Mouse (Mus musculus) intestine, embryonic 14.5 days (tissue): Measurements from ENCODE around the gene Ift122. TPM values are rescaled to one million over a fixed set of nuclear protein-coding genes. Genes with fewer than 3 reads are reported as not detected.

ENCODE experiments used
- ATAC-seq: fragments of 200-750 bp; cut with Nextera tagmentation; replicated peaks from 2 replicates; pipeline ENCODE4 v1.8.0; 2017; ENCODE audit warnings: low read depth, moderate number of reproducible peaks, moderate TSS enrichment, moderate library complexity; ENCODE audit not compliant: low FRiP score, low TSS enrichment
- DNase-seq: peaks from one replicate; pipeline ENCODE4 v3.0.0-alpha.2; 2018; ENCODE audit warnings: low spot score
- H3K27ac ChIP-seq: fragments of 300-500 bp; sonication (generic); 2 replicates; pipeline ENCODE4 v1.5.1; 2014; ENCODE audit warnings: low read depth, mild to moderate bottlenecking, control low read depth
- H3K27me3 ChIP-seq: fragments of 300-500 bp; sonication (generic); replicated peaks from 2 replicates; pipeline ENCODE4 v1.6.1; 2014; ENCODE audit warnings: low read length, control low read depth; ENCODE audit not compliant: control insufficient read depth, insufficient read depth
- H3K36me3 ChIP-seq: fragments of 300-500 bp; sonication (generic); 2 replicates; pipeline ENCODE4 v1.6.1; 2014; ENCODE audit warnings: low read length, control low read depth; ENCODE audit not compliant: control insufficient read depth, insufficient read depth
- H3K4me1 ChIP-seq: fragments of 300-500 bp; sonication (generic); replicated peaks from 2 replicates; pipeline ENCODE4 v1.6.1; 2014; ENCODE audit warnings: low read length, control low read depth, mixed read lengths; ENCODE audit not compliant: control insufficient read depth, insufficient read depth
- H3K4me2 ChIP-seq: fragments of 300-500 bp; sonication (generic); 2 replicates; pipeline ENCODE4 v1.6.1; 2014; ENCODE audit warnings: low read length
- H3K4me3 ChIP-seq: fragments of 300-500 bp; sonication (generic); 2 replicates; pipeline ENCODE4 v1.5.1; 2014; ENCODE audit warnings: low read depth, low read length, control low read depth, mixed read lengths
- H3K9ac ChIP-seq: fragments of 300-500 bp; sonication (generic); 2 replicates; pipeline ENCODE4 v1.6.1; 2014; ENCODE audit warnings: mild to moderate bottlenecking, low read length
- H3K9me3 ChIP-seq: fragments of 300-500 bp; sonication (generic); 2 replicates; pipeline ENCODE4 v1.6.1; 2016; ENCODE audit warnings: low read length, control low read depth; ENCODE audit not compliant: control insufficient read depth
- WGBS: fragments of 180-500 bp; shearing (Covaris S2); extraction: QIAGEN DNeasy Blood & Tissue Kit; methylation state at CpG from one replicate; pipeline ENCODE4 v1.1.7; 2014; 5-methylcytosine and 5-hydroxymethylcytosine counted together
- polyA plus RNA-seq: library from polyadenylated mRNA; unstranded; fragments of >200 nt; fragmentation: Nextera tagmentation; extraction: Ambion mirVana; gene quantifications from 2 replicates; pipeline ENCODE4 v1.2.1, GENCODE M21; 2014

Gene Ift122
- polyA plus RNA-seq, 1 experiment from 2014 or later: 18.4 TPM

DNA sequence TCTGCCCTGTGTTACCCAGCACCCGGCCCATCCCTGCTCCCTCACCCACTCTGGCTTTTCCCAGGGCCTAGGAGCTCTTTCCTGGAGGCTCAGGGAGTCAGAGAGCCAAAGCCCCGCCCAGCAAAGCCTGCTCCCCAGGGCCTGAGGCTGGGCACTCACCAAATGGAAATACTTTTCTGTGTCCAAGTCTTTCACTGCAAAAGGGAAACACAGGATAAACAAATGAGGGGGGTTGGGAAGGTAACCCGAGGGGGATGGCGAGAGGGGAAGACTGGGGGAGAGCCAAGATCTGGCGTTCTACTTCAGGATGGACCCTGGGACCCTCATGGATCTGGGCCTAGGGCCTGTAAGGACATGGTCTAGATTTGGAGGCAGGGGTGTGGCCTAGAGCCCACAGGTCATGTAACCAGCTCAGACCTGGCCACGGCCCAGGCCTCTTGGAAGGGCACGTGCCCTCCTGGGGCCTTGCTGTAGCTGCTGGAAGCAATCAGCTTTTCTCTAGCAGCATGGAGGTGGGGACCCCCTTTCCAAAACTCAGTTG is 106.0 kb downstream of the Ift122 start:
- 42% methylated on average over 7 of the region's 7 CpGs for WGBS
- Histone ChIP-seq H3K36me3 (peaks cover 50% of the 10 kb centered on the region), H3K9me3 (no peaks in the 10 kb centered on the region), H3K27me3 (no peaks in the 10 kb centered on the region), H3K4me2 (no peak overlapping the region), H3K27ac (no peak overlapping the region), H3K9ac (no peak overlapping the region), H3K4me1 (peaks cover 26% of the 10 kb centered on the region), H3K4me3 (no peak overlapping the region)
- ATAC-seq: no peak
- no peak for DNase-seq

DNA sequence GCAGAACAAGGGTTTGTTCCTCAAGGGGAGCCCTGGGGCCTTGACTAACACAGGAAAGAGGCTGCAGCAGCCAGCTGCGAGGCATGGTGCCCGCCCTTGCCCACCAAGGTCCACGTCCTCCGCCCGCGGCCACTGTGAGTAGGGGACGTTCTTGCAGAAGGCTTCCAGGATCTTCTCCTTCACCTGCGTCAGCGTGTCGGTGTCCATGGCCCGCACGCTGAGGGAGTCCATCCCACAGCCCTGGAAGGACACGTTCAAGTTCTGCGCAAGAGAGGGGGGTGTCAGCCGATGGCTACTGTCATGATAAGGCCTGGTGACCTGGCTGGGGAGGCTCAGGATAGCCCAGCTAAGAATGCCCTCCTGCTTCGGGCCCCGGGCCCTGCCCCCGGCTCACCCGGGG is 107.1 kb downstream of the Ift122 start:
- 92% methylated on average over 19 of the region's 19 CpGs for WGBS
- H3K9ac ChIP-seq: no peak overlapping the region
- no peak for ATAC-seq

DNA sequence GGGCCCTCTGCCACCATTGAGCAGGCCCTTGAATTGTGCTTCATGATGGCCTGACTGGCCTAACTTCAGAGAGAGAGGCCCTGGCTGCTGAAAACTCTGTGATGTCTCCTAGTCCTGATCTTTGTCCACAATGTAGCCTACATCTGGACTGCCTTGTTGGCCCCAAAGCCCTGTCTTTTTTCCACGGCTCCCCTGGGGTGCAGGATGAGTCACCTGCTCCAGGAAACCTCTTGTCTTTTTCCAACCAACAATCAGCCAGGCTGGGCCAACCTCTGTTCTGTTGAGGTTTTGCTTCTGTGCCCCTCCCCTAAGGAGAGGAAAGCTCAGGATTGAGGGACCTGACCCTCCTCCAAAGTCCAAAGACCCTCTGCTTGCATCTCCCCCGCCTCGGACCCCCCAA is 108.5 kb downstream of the Ift122 start:
- Histone ChIP-seq H3K36me3 (peaks cover 61% of the 10 kb centered on the region), H3K9me3 (no peaks in the 10 kb centered on the region), H3K9ac (no peak overlapping the region), H3K27ac (no peak overlapping the region), H3K4me1 (peaks cover 19% of the 10 kb centered on the region), H3K27me3 (no peaks in the 10 kb centered on the region), H3K4me2 (no peak overlapping the region), H3K4me3 (no peak overlapping the region)
- WGBS: 90% methylated on average over 3 of the region's 3 CpGs
- no peak for DNase-seq
- ATAC-seq: no peak

More for the DNA sequence above, 107.1 kb downstream of the Ift122 start:
- peaks cover 54% of the 10 kb centered on the region for H3K36me3 ChIP-seq
- peaks cover 26% of the 10 kb centered on the region for H3K4me1 ChIP-seq
- H3K27me3 ChIP-seq: no peaks in the 10 kb centered on the region
- H3K4me3 ChIP-seq: no peak overlapping the region
- H3K27ac ChIP-seq: no peak overlapping the region
- H3K4me2 ChIP-seq: no peak overlapping the region
- no peak for DNase-seq
- H3K9me3 ChIP-seq: no peaks in the 10 kb centered on the region

DNA sequence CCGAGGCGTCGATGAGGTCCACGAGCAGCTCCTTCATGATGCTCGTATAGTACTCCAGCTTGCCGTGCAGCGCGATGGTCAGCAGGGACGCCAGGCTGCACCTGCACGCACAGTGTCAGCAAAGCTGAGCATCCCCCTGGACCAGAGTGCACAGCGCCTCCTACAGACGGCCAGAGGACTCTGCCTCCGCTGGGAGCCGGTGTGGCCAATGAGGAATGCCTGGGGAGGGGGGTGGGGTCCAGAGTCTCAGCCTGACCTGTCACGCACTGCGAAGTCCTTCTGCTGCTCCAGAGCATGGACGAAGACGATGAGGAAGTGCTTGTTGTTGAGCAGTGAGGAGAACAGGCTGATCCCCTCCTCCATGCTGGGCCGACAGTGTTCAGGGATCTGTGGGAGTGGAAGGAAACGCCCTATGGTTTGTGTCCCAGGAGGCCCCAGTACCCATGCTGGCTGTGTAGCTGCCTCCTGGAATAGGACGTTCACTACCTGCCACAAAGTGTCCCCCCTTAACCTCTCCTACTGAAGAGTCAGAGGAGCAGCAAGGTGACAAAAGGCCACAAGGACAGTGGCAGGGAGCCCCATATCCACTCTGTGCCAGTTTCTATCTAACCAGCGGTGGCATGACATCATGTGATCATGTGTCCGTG is 109.3 kb downstream of the Ift122 start:
- H3K4me1 ChIP-seq: peaks cover 11% of the 10 kb centered on the region
- no peaks in the 10 kb centered on the region for H3K27me3 ChIP-seq
- no peak overlapping the region for H3K4me3 ChIP-seq
- H3K4me2 ChIP-seq: no peak overlapping the region
- no peaks in the 10 kb centered on the region for H3K9me3 ChIP-seq
- ATAC-seq (no peak; the same call in 1 of the 2 replicates), DNase-seq (no peak)
- peaks cover 68% of the 10 kb centered on the region for H3K36me3 ChIP-seq
- 43% methylated on average over 23 of the region's 23 CpGs for WGBS
- H3K27ac ChIP-seq: no peak overlapping the region
- H3K9ac ChIP-seq: no peak overlapping the region

DNA sequence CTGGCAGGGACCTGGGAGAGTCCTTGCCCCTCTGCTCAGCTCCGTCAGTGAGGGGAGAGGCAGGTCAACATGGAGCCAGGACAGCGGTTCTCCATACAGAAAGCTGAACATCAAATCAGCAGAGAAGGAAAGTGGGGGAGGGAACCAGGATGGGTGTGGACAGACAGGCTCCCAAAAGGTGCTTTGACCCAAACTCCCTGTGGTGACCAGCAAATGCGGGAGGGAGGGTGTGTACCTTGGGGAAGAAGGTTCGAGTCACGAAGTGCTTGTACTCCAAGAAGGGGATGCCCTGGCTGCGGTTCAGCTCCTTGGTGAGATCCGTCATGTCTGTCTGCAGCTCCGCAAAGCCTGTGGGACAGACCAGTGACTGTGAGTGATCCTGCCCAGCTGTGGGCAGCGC is 110.4 kb downstream of the Ift122 start:
- no peak for DNase-seq
- Histone ChIP-seq H3K36me3 (peaks cover 69% of the 10 kb centered on the region), H3K9ac (no peak overlapping the region), H3K4me2 (no peak overlapping the region), H3K9me3 (no peaks in the 10 kb centered on the region), H3K4me1 (peaks cover 7% of the 10 kb centered on the region; the same call in 1 of the 2 replicates), H3K27ac (no peak overlapping the region), H3K4me3 (no peak overlapping the region), H3K27me3 (no peaks in the 10 kb centered on the region)
- ATAC-seq: no peak
- WGBS: 78% methylated on average over 9 of the region's 9 CpGs

DNA sequence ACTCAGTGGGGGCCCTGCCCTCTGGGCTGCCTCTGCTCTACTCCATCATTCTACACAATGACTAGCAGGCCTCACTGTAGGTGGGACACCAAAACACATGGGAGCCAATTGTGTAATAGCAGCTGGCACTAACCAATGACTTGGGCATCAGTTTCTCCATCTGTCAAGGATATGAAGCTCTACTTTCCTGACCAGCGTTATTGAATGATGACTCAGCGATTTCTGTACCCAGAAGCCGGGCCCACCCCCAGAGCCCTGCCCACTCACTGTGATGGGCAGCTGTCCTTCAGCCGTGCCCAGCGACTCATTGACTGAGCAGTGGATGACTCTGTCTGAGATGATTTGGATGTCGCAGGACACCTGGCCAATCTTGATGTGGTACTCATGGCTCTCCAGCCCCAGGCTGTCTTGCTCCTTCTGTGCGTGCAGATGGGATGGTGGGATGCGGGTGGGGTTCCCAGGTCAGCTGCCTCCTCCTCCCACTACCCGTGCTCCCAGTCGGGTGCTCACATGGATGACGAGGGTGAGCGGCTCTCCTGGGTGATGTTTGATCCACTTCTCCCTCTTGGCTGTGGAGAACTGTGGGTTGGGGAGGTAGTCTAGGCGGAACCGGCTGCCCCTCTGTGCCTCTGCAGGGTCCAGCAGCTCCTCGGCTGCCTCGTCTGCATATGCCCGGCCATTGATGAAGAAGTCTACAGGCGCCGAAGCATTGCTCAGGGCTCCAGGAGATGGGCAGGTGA is 113.1 kb downstream of the Ift122 start:
- ATAC-seq (no peak), DNase-seq (no peak)
- Histone ChIP-seq H3K36me3 (peaks cover 60% of the 10 kb centered on the region), H3K27ac (no peak overlapping the region), H3K4me3 (no peak overlapping the region), H3K9me3 (no peaks in the 10 kb centered on the region), H3K4me1 (peaks cover 3% of the 10 kb centered on the region), H3K27me3 (no peaks in the 10 kb centered on the region), H3K9ac (no peak overlapping the region), H3K4me2 (no peak overlapping the region)
- WGBS: 93% methylated on average over 19 of the region's 19 CpGs

DNA sequence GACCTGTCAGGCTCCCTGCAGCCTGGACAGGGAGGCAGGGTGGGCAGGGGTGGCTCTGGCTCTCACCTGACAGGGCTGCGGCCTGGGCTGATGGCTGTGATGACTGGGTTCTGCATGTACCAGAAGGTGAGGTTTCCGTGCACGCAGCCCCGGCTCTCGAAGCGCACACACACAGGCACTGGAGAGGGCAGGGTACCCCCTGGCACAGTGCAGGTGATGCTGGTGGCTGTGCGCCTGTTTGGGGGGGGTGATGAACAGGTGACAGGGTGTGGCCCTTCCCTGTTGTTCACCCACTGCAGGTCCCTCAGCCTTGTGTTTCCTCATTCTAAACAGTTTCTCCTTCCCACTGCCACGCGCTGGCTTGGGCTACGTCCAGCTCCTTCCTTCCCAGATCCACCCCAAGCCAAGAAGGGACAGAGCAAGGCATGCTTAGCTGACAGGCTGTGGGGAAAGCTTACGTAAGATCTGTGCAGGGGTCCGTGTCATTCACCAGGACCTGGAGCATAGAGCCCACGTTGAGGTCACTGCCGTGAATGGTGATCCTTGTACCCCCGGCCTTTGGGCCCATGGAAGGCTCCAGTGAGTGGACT is 114.1 kb downstream of the Ift122 start:
- peaks cover 12% of the 10 kb centered on the region for H3K4me1 ChIP-seq
- WGBS: 92% methylated on average over 15 of the region's 15 CpGs
- no peak overlapping the region for H3K4me3 ChIP-seq
- no peak for DNase-seq
- no peak for ATAC-seq
- no peak overlapping the region for H3K9ac ChIP-seq
- no peak overlapping the region for H3K27ac ChIP-seq
- H3K4me2 ChIP-seq: no peak overlapping the region
- H3K9me3 ChIP-seq: no peaks in the 10 kb centered on the region
- no peaks in the 10 kb centered on the region for H3K27me3 ChIP-seq
- peaks cover 55% of the 10 kb centered on the region for H3K36me3 ChIP-seq

DNA sequence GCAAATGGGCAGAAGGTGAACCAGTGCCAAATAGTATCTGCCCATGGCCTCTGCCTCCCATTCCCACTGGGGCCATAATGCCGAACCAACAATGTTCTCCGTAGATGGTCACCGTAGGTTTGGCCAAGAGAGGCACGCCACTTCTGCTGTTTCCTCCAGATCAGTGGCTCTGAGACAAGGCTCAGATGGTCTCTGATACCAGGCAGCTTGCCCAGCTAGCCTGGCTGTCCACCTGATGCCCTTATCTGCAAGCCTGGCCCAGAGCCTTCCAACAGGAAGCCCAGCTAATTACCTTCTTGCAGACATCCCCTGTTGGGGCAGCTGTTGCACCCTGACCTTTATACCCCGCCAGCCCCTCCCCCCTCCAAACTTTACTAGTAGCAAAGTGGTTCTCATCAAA is 114.8 kb downstream of the Ift122 start:
- no peak overlapping the region for H3K4me2 ChIP-seq
- H3K4me1 ChIP-seq: peaks cover 12% of the 10 kb centered on the region
- no peaks in the 10 kb centered on the region for H3K9me3 ChIP-seq
- H3K27me3 ChIP-seq: no peaks in the 10 kb centered on the region
- H3K36me3 ChIP-seq: peaks cover 50% of the 10 kb centered on the region
- H3K27ac ChIP-seq: no peak overlapping the region
- WGBS: 75% methylated on average over 5 of the region's 5 CpGs
- no peak overlapping the region for H3K9ac ChIP-seq
- H3K4me3 ChIP-seq: no peak overlapping the region
- ATAC-seq (no peak), DNase-seq (no peak)
